ENCODE assay signal across 12 mouse cellular contexts in genomic region chr4:155883587-155883986, GRCm38 (mm10). TPM values are rescaled to one million over a fixed set of nuclear protein-coding genes. Genes with fewer than 3 reads are reported as not detected.
A peak's percentile ranks its signal among the peaks of the same experiment; 100 is the strongest.
DNase-seq lines count a peak whose midpoint lies in the region; ATAC-seq and TF ChIP-seq lines count a peak whose summit lies in the region.
"Had no signal": no experiment of that assay in that cellular context is flagged by ENCODE, and none has a peak within 500 bp of the region (broad histone marks: within the 10 kb centered on the region; RNA-seq: fewer than 3 reads in every experiment).

No protein-coding gene starts in this region.

- H3K4me3 ChIP-seq in heart, embryonic 10.5 days, result no peak overlapping the region
- no peak overlapping the region for H3K4me3 ChIP-seq in layer of hippocampus, adult 2 months
- 0 out of 2 replicates have a peak overlapping the region, but pooled peaks have one; percentile 29 for H3K4me3 ChIP-seq in brown adipose tissue, adult 24 weeks (ENCODE audit: insufficient read depth, low read depth, low read length)
- H3K4me3 ChIP-seq in heart, embryonic 13.5 days, result no peak overlapping the region
- H3K4me3 ChIP-seq: embryonic facial prominence, embryonic 13.5 days; forebrain, embryonic 10.5 days; midbrain, embryonic 15.5 days had no signal

- no peaks in the 10 kb centered on the region for H3K9me3 ChIP-seq in heart, embryonic 10.5 days
- H3K9me3 ChIP-seq in heart, embryonic 13.5 days, result no peaks in the 10 kb centered on the region
- H3K9me3 ChIP-seq: embryonic facial prominence, embryonic 13.5 days; forebrain, embryonic 10.5 days; midbrain, embryonic 15.5 days had no signal

- peaks cover 54% of the 10 kb centered on the region for H3K36me3 ChIP-seq in heart, embryonic 10.5 days
- H3K36me3 ChIP-seq in heart, embryonic 13.5 days, result peaks cover 69% of the 10 kb centered on the region

- DNase-seq in heart, embryonic 10.5 days (ENCODE audit: low spot score), result no peak
- DNase-seq in heart, postnatal 10 days, result no peak
- DNase-seq in layer of hippocampus, adult 2 months (ENCODE audit: low spot score in 2 of 2), result no peak
- no peak for DNase-seq in layer of hippocampus, postnatal 36 days
- DNase-seq: adrenal gland, postnatal 36 days; right cerebral cortex, postnatal 14 days had no signal

- peak overlapping the region; percentile 56; the same call in 1 of the 2 replicates for H3K27ac ChIP-seq in heart, embryonic 10.5 days
- peak overlapping the region; percentile 55; the same call in 1 of the 2 replicates for H3K27ac ChIP-seq in layer of hippocampus, adult 2 months
- peak overlapping the region; percentile 94 for H3K27ac ChIP-seq in brown adipose tissue, adult 24 weeks (replicated peaks; ENCODE audit: low read depth, low read length)
- H3K27ac ChIP-seq in heart, embryonic 13.5 days (replicated peaks), result peak overlapping the region; percentile 65
- H3K27ac ChIP-seq: embryonic facial prominence, embryonic 13.5 days; forebrain, embryonic 10.5 days; midbrain, embryonic 15.5 days had no signal

- intact Hi-C loops in heart, postnatal 10 days (cut with DNase I), result loop anchor here (2.0 kb wide), 1 partner anchor 15 kb away; the partner anchor contains the start of genes Cptp and Ints11

- no peaks in the 10 kb centered on the region for H3K27me3 ChIP-seq in heart, embryonic 10.5 days (ENCODE audit: insufficient read depth, poor library complexity, severe bottlenecking)
- H3K27me3 ChIP-seq in heart, embryonic 13.5 days (replicated peaks), result no peaks in the 10 kb centered on the region
- H3K27me3 ChIP-seq: embryonic facial prominence, embryonic 13.5 days; midbrain, embryonic 15.5 days had no signal

- no peak for TF ChIP-seq CTCF in layer of hippocampus, adult 2 months (conservative IDR thresholded peaks at IDR 0.05)

- no peak overlapping the region for H3K4me2 ChIP-seq in heart, embryonic 13.5 days
- H3K4me2 ChIP-seq: embryonic facial prominence, embryonic 13.5 days; midbrain, embryonic 15.5 days had no signal

- 64% methylated on average over 3 of the region's 3 CpGs for WGBS in heart, embryonic 10.5 days
- 62% methylated on average over 3 of the region's 3 CpGs for WGBS in heart, embryonic 13.5 days

- no peak for ATAC-seq in heart, embryonic 13.5 days (ENCODE audit: extremely low read depth, insufficient number of reproducible peaks, low FRiP score, low TSS enrichment)
- no peak for ATAC-seq in inflammation-experienced regulatory T-cells, adult 6 months
- ATAC-seq: midbrain, embryonic 15.5 days had no signal

- no peak overlapping the region for H3K9ac ChIP-seq in heart, embryonic 13.5 days
- H3K9ac ChIP-seq: embryonic facial prominence, embryonic 13.5 days; midbrain, embryonic 15.5 days had no signal

- H3K4me1 ChIP-seq in heart, embryonic 10.5 days, result no peaks in the 10 kb centered on the region
- H3K4me1 ChIP-seq in brown adipose tissue, adult 24 weeks (ENCODE audit: control insufficient read depth, insufficient read depth, insufficient read length, low read length), result peaks cover 9% of the 10 kb centered on the region; the same call in 1 of the 2 replicates
- peaks cover 7% of the 10 kb centered on the region; the same call in 1 of the 2 replicates for H3K4me1 ChIP-seq in heart, embryonic 13.5 days
- H3K4me1 ChIP-seq: embryonic facial prominence, embryonic 13.5 days; forebrain, embryonic 10.5 days; midbrain, embryonic 15.5 days had no signal

RNA-seq across cellular contexts. Expression of gene Pusl1, which starts 8.0 kb away (rescaled TPM):
- 43.8 and 43.9 TPM in 2 replicates for polyA plus RNA-seq in heart, embryonic 10.5 days (2016; fragmentation: Nextera tagmentation; extraction: Ambion mirVana)
- total RNA-seq in heart, postnatal 10 days (2021), result 10 to 100 TPM; 18.1 to 19.1 TPM
- total RNA-seq in layer of hippocampus, adult 2 months (2021), result 10 to 100 TPM; 62.3 to 68.1 TPM
- total RNA-seq in layer of hippocampus, postnatal 36 days (2021), result 10 to 100 TPM; 56.8 to 59.9 TPM
- 5.7 and 7.8 TPM in 2 replicates for polyA plus RNA-seq in brown adipose tissue, adult 24 weeks (2012; ENCODE audit: insufficient read depth, insufficient read length, missing spikeins)
- 32.5 and 33.1 TPM in 2 replicates for polyA plus RNA-seq in heart, embryonic 13.5 days (2015; fragmentation: Nextera tagmentation; extraction: Ambion mirVana)
- 10 to 100 TPM; 14.1 to 20.3 (median 15.8) TPM for polyA plus RNA-seq in inflammation-experienced regulatory T-cells, adult 6 months (2017; shearing (Covaris generic))

RNA-seq across cellular contexts. Expression of gene Acap3, which starts 8.0 kb away (rescaled TPM):
- 12.3 and 13.3 TPM in 2 replicates for polyA plus RNA-seq in heart, embryonic 10.5 days (2016; fragmentation: Nextera tagmentation; extraction: Ambion mirVana)
- total RNA-seq in heart, postnatal 10 days (2021), result 10 to 100 TPM; 20.3 to 21.7 TPM
- 100 to 1,000 TPM; 121 to 129 TPM for total RNA-seq in layer of hippocampus, adult 2 months (2021)
- 100 to 1,000 TPM; 109 to 128 TPM for total RNA-seq in layer of hippocampus, postnatal 36 days (2021)
- polyA plus RNA-seq in brown adipose tissue, adult 24 weeks (2012; ENCODE audit: insufficient read depth, insufficient read length, missing spikeins), result 2.9 and 5.2 TPM in 2 replicates
- polyA plus RNA-seq in heart, embryonic 13.5 days (2015; fragmentation: Nextera tagmentation; extraction: Ambion mirVana), result 8.8 and 10.4 TPM in 2 replicates
- 1 to 10 TPM; 4.0 to 9.1 (median 5.8) TPM for polyA plus RNA-seq in inflammation-experienced regulatory T-cells, adult 6 months (2017; shearing (Covaris generic))

RNA-seq across cellular contexts. Expression of gene Ints11, which starts 14.2 kb away (rescaled TPM):
- 52.1 and 73.9 TPM in 2 replicates for polyA plus RNA-seq in heart, embryonic 10.5 days (2016; fragmentation: Nextera tagmentation; extraction: Ambion mirVana)
- 10 to 100 TPM; 16.6 to 20.9 TPM for total RNA-seq in heart, postnatal 10 days (2021)
- total RNA-seq in layer of hippocampus, adult 2 months (2021), result 10 to 100 TPM; 33.7 to 35.8 TPM
- total RNA-seq in layer of hippocampus, postnatal 36 days (2021), result 10 to 100 TPM; 35.7 to 36.9 TPM
- polyA plus RNA-seq in brown adipose tissue, adult 24 weeks (2012; ENCODE audit: insufficient read depth, insufficient read length, missing spikeins), result 12.9 and 15.1 TPM in 2 replicates
- 36.0 and 36.4 TPM in 2 replicates for polyA plus RNA-seq in heart, embryonic 13.5 days (2015; fragmentation: Nextera tagmentation; extraction: Ambion mirVana)
- 10 to 100 TPM; 81.9 to 88.2 (median 86.6) TPM for polyA plus RNA-seq in inflammation-experienced regulatory T-cells, adult 6 months (2017; shearing (Covaris generic))

RNA-seq across cellular contexts. Expression of gene Cptp, which starts 14.3 kb away (rescaled TPM):
- 14.0 and 16.2 TPM in 2 replicates for polyA plus RNA-seq in heart, embryonic 10.5 days (2016; fragmentation: Nextera tagmentation; extraction: Ambion mirVana)
- total RNA-seq in heart, postnatal 10 days (2021), result 10 to 100 TPM in 1 of 2 experiments, 1 to 10 TPM in 1; 7.9 to 10.6 TPM
- 10 to 100 TPM; 29.2 to 31.7 TPM for total RNA-seq in layer of hippocampus, adult 2 months (2021)
- total RNA-seq in layer of hippocampus, postnatal 36 days (2021), result 10 to 100 TPM; 24.5 to 24.9 TPM
- 6.0 and 11.5 TPM in 2 replicates for polyA plus RNA-seq in brown adipose tissue, adult 24 weeks (2012; ENCODE audit: insufficient read depth, insufficient read length, missing spikeins)
- polyA plus RNA-seq in heart, embryonic 13.5 days (2015; fragmentation: Nextera tagmentation; extraction: Ambion mirVana), result 9.1 and 9.8 TPM in 2 replicates
- 10 to 100 TPM; 14.2 to 19.2 (median 19.1) TPM for polyA plus RNA-seq in inflammation-experienced regulatory T-cells, adult 6 months (2017; shearing (Covaris generic))

RNA-seq across cellular contexts. Expression of gene Tas1r3, which starts 20.4 kb away (rescaled TPM):
- polyA plus RNA-seq in heart, embryonic 10.5 days (2016; fragmentation: Nextera tagmentation; extraction: Ambion mirVana), result 0.13 and 0.14 TPM in 2 replicates
- under 1 TPM; 0.20 to 0.34 TPM for total RNA-seq in heart, postnatal 10 days (2021)
- total RNA-seq in layer of hippocampus, adult 2 months (2021), result under 1 TPM; 0.33 to 0.44 TPM
- under 1 TPM; 0.15 to 0.48 TPM for total RNA-seq in layer of hippocampus, postnatal 36 days (2021)
- polyA plus RNA-seq in brown adipose tissue, adult 24 weeks (2012; ENCODE audit: insufficient read depth, insufficient read length, missing spikeins), result not detected in 2 replicates
- polyA plus RNA-seq in heart, embryonic 13.5 days (2015; fragmentation: Nextera tagmentation; extraction: Ambion mirVana), result 0.09 and 0.11 TPM in 2 replicates
- polyA plus RNA-seq in inflammation-experienced regulatory T-cells, adult 6 months (2017; shearing (Covaris generic)), result under 1 TPM; 0.16 to 0.40 (median 0.30) TPM
